Mouse (Mus musculus) adrenal gland, adult (tissue): ENCODE data around the gene Wrnip1.

ENCODE experiments used
- DNase-seq, 2 experiments: peaks; one replicate each; pipeline ENCODE4 v3.0.0; 2022 to 2023; ENCODE audit warnings: low spot score in 1 of 2; ENCODE audit not compliant: inconsistent age in 2 of 2

The Wrnip1 gene

GRCm38 (mm10) chr13:32801693-32802221 is at the start of gene Wrnip1:
TSS of gene Wrnip1 (plus strand) at chr13:32802038.
- DNase-seq, result peak; percentile 98 to 99

- no peak for DNase-seq
Measured at GRCm38 (mm10) chr13:32752066-32752657, 49.7 kb upstream of the Wrnip1 start.

GRCm38 (mm10) chr13:32759036-32759435 is 42.8 kb upstream of the Wrnip1 start:
- DNase-seq, result no peak

GRCm38 (mm10) chr13:32760795-32761194 is 41.0 kb upstream of the Wrnip1 start:
- no peak for DNase-seq

- DNase-seq, result peak in 1 of 2 experiments; percentile 51
Measured at GRCm38 (mm10) chr13:32763141-32763540, 38.7 kb upstream of the Wrnip1 start.

GRCm38 (mm10) chr13:32764448-32764847 is 37.4 kb upstream of the Wrnip1 start:
- DNase-seq, result peak in 1 of 2 experiments; percentile 29

- DNase-seq, result peak; percentile 23 to 82
Measured at GRCm38 (mm10) chr13:32768104-32768503, 33.7 kb upstream of the Wrnip1 start.

GRCm38 (mm10) chr13:32769960-32770359 is 31.9 kb upstream of the Wrnip1 start:
- DNase-seq, result no peak

- peak; percentile 37 to 87 for DNase-seq
Measured at GRCm38 (mm10) chr13:32775889-32776288, 25.9 kb upstream of the Wrnip1 start.

GRCm38 (mm10) chr13:32776350-32776749 is 25.5 kb upstream of the Wrnip1 start:
- peak; percentile 35 to 70 for DNase-seq

GRCm38 (mm10) chr13:32778861-32779260 is 23.0 kb upstream of the Wrnip1 start:
- no peak for DNase-seq

GRCm38 (mm10) chr13:32783055-32783454 is 18.8 kb upstream of the Wrnip1 start:
- peak in 1 of 2 experiments; percentile 37 for DNase-seq

GRCm38 (mm10) chr13:32783816-32784215 is 18.0 kb upstream of the Wrnip1 start, which contains the start of gene Mylk4:
TSS of gene Mylk4 (minus strand) at chr13:32783954.
- DNase-seq, result no peak

GRCm38 (mm10) chr13:32787584-32787983 is 14.3 kb upstream of the Wrnip1 start:
- no peak for DNase-seq

GRCm38 (mm10) chr13:32789781-32790180 is 12.1 kb upstream of the Wrnip1 start:
- no peak for DNase-seq

- peak; percentile 40 to 48 for DNase-seq
Measured at GRCm38 (mm10) chr13:32794619-32795018, 7.2 kb upstream of the Wrnip1 start.

- no peak for DNase-seq
Measured at GRCm38 (mm10) chr13:32795166-32795565, 6.7 kb upstream of the Wrnip1 start.

- no peak for DNase-seq
Measured at GRCm38 (mm10) chr13:32797085-32797484, 4.8 kb upstream of the Wrnip1 start.

GRCm38 (mm10) chr13:32799131-32799530 is 2.7 kb upstream of the Wrnip1 start:
- DNase-seq, result no peak

- no peak for DNase-seq
Measured at GRCm38 (mm10) chr13:32800859-32801258, 979 bp upstream of the Wrnip1 start.

- DNase-seq, result peak in 1 of 2 experiments; percentile 87
Measured at GRCm38 (mm10) chr13:32802259-32803081, 632 bp downstream of the Wrnip1 start, which contains the start of gene D930007J09Rik. TSS of gene D930007J09Rik (minus strand) at chr13:32802849.
